Mouse (Mus musculus) embryo, embryonic 9.5 days (tissue): ENCODE data around the gene Ttn.

Experiments
- DNase-seq: peaks from one replicate; pipeline ENCODE4 v3.0.0-alpha.2; 2017; ENCODE audit errors: extremely low spot score

Gene Ttn

DNA sequence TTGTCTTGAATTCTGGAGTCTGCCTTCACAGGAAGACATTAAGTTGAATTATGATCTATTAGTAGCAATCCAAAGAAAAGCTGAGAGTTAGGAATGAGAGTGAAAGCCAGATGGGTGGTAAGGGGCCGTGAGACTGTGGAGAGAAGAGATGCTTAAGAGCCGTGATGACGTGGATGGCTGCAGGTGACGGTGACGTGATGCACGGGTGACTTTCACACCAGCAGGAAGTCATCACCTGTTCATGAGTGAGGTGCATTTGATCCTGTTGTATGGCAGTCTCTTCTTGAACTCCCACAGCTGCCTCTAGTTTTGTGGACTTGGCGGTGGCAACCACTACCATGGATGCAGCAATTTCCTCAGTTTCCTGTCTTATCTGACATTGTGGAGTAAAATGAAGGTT lies 16.8 kb downstream of the Ttn start:
- DNase-seq, result no peak

- DNase-seq, result no peak
These were observed 20.3 kb downstream of the Ttn start for GRCm38 (mm10) chr2:76962045-76962432.

GRCm38 (mm10) chr2:76961420-76962044 lies 20.8 kb downstream of the Ttn start:
- no peak for DNase-seq

DNA sequence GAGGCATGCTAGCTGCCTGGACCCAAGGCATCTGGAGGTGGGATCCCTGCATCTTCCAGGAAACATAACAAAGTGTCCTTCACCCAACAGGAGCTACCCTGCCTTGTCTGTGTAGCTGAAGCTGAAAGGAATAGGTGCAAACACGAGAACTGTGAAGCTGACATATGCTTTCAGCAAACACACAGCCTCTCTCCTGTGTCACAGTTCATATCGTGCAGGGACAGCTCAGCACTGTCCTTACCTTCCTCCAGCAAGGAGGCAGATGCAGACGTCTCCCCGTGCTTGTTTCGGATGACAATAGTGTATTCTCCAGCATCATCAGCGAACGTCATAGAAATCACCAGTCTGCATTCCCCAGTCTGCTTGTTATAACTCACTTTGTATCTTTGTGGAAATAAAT lies 32.6 kb downstream of the Ttn start:
- no peak for DNase-seq

- DNase-seq, result no peak
These were observed 43.8 kb downstream of the Ttn start for GRCm38 (mm10) chr2:76938515-76938914.

GRCm38 (mm10) chr2:76929718-76930117 lies 52.6 kb downstream of the Ttn start:
- peak; percentile 67 for DNase-seq

DNA sequence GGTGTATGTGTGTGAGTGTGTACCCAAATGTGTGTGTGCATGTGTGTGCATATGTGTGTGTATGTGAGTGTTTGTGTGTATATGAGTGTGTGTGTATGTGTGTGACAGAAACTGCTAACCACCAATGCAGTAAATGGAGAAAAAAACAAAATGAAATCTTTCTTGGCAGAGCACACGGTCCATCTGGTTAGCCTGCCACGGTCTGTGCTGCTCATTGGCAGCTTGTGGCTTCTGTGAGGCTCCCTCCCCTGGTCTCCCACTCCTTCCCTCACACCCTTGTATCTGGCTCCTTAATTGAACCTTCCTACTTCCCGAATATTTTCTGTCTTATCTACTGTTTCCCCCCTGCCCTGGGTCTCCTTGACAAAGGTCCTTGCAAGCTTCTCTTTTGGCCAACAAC lies 53.5 kb downstream of the Ttn start:
- no peak for DNase-seq

DNA sequence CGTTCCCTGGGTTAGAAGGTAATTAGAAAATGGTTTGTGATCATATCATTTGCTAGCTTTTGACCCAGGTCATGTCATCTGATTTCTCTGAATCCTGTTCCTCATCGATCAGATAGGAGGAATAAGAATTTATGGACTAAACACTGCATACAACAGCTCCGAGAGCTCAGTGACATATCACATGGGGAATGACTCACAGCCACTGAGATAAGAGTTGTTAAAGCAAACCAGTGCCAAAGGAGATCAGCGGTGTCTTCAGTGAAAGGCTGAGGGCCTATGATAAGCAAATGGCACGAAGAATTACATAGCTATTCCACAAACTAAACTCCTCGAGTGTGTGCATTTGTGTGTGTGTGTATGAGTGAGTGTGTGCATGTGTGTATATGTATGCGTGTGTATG lies 54.0 kb downstream of the Ttn start:
- DNase-seq, result no peak

GRCm38 (mm10) chr2:76926927-76927326 lies 55.4 kb downstream of the Ttn start:
- DNase-seq, result no peak

DNA sequence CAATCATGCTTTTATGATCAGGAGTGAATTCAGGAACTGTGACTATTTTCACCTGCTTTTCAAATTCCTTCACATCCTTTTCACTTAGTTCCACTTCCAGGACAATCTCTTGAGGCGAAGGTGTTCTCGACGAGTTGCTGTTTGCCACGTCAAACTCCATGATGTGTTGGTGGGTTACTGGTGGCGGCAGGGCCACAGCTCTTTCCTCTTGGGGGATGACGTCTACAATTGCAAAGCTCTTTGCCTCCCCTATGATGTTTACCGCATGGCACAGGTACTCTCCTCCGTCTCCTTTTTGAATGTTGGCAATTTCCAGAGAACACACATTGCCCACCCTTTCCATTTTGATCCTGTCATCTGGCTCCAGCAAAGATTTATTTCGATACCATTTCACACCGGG lies 67.4 kb downstream of the Ttn start:
- no peak for DNase-seq

GRCm38 (mm10) chr2:76908705-76909457 lies 73.5 kb downstream of the Ttn start:
- no peak for DNase-seq

DNA sequence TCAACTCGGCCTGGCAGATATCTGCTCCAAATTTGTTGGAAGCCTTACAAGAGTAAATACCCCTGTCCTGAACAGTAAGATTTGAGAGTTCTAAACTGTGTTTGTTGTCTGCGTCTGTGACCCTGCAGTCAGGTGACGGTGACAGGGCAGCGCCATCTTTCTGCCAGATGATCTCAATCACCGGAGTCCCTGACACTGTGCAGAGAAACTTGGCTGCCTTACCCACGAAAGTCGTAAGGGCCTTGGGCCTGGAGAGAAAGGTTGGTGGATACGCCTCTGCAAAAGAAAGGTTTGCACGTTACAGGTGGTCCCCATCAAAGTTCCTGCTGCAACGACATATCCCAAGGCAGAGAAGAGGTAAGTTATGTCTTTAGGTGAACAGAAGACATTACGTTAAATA lies 79.0 kb downstream of the Ttn start:
- DNase-seq, result no peak

- DNase-seq, result no peak
These were observed 80.8 kb downstream of the Ttn start for GRCm38 (mm10) chr2:76901476-76902086.

GRCm38 (mm10) chr2:76899886-76900285 lies 82.5 kb downstream of the Ttn start:
- no peak for DNase-seq

DNA sequence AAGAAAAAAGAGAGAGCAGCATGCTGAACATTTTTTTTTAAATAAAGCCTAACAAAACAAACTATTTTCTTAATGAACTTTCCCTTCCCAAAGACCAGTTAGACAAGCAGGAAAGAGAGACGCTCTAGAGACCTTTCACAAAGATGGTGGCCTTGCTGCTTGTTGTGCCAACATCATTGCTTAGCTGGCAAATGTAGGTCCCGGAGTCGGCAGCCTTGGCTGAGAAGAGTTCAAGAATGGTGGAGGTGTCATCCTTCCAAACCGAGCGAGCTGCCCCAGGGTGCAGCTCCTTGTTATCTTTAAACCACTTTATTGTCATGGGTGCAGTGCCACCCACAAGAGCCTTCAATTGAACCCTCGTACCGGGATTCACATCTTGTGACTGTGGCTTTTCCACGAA lies 85.4 kb downstream of the Ttn start:
- no peak for DNase-seq

DNA sequence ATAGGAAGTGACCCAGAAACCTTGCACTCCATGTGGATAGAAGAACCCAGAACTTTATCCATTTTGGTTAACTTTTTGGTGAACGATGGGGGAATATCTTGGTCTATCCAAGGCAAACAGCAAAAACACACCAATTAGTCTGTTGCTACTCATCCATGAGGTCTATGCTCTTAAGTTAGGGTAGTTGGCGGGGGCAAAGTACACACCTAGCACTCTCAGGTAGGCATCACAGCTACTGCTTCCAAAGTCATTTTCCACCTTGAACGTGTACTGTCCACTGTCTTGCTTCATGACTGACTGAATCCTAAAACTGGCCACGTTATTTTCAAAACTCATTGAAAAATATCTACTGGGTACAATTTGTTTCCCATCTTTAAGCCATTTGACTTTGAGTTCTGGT lies 87.0 kb downstream of the Ttn start:
- no peak for DNase-seq

- DNase-seq, result no peak
These were observed 93.6 kb downstream of the Ttn start for GRCm38 (mm10) chr2:76888721-76889120.

DNA sequence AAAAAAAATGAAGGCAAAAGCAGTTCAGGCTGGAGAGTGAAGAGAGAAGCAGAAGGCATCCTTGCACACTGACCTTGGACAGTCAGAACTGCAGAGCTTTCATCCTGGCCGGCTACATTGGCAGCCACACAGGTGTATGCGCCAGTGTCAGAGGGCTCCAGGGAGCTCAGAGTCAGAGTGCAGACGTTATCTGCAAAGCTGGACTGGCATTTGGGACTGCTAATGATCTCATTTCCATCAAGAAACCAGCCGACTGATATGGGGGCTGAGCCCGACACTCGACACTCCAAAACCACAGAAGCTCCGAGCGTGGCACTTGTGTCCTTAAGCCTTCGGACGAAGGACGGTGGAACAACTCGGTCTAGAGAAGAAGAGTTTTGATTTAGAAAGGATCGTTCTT lies 96.5 kb downstream of the Ttn start:
- DNase-seq, result no peak

DNA sequence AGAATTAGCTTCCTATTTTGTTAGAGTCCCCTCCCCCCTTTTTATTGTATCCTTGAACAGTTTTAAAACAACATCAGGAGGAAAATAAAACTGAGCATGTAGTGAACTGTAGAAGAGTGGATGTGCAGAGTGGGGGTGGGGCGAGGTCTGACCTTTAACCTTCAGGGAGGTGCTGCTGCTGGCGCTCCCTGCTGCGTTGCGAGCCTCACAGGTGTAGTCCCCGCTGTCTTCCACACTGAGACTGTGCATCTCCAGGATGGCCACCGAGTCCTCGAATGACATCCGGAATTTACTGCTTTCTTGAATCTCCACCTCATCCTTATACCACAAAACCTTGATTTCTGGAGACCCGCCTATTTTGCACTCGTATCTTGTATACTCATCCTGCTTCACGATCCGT lies 100.9 kb downstream of the Ttn start:
- no peak for DNase-seq

GRCm38 (mm10) chr2:76875587-76875986 lies 106.8 kb downstream of the Ttn start:
- DNase-seq, result no peak

- peak; percentile 25 for DNase-seq
These were observed 115.4 kb downstream of the Ttn start for GRCm38 (mm10) chr2:76866928-76867327.

DNA sequence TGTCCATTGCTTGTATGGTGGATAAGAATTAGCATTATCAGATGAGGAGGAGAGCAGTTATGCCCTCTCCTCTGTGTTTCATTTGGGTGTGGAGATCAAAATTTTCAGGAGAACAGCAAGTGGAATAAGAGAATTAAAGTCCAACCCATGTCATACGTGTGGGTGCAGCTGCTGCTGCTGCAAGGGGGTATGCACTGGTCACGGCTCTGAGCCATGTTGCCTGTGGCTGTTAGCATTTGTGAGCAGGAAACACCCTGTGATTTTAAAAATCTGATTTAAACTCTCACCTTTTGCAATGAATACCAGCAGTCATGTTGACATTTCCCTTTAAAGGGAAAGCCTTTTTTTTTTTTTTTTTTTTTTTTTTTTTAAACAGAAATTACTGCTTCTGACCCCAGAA lies 116.8 kb downstream of the Ttn start:
- no peak for DNase-seq

DNA sequence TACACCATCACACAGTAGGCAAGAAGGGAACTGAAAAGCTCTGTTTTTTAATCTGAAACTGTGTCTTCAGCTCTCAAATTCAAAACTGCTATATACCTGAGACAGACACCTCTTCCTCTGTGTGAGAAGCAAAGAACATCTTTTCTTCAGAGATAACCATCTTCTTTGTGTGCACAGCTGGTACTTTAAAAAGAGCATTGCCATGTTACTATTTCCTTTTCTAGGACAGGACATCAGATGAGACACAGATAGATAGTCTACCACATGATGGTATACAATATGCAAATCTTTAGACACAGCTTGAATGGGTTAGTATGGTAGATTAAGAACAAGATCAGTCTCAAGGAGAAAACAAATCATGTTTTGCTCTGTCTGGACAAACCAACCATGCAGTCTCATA lies 121.0 kb downstream of the Ttn start:
- DNase-seq, result no peak
